Mouse (Mus musculus): ENCODE results near the gene Mfsd1. TPM values are rescaled to one million over a fixed set of nuclear protein-coding genes. Genes with fewer than 3 reads are reported as not detected.

The Mfsd1 gene
- polyA plus RNA-seq, 1 experiment: 191 TPM

DNA sequence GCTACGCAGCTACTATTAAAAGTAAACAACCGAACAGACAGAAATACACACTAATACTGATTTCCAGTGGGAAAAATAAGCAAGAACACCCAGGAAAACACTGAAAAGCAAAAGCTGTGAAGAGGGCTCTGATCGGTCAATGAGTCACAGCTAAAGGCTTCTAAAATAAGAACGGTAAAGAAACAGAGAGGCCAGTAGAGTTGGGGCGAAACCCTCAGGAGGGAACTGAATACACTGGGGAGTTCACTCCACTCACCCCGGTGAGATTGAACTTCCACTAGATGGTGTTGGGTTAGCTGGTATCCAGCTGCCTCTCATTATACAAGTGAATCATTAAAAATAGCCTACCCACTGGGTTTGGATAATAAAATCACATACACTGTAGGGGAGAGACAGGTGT is 5.8 kb upstream of the Mfsd1 start:
- Histone ChIP-seq H3K27me3 (replicated peaks; ENCODE audit: control insufficient read depth, insufficient read depth, low read length) (no peaks in the 10 kb centered on the region), H3K36me3 (ENCODE audit: control insufficient read depth, insufficient read depth, low read length) (no peaks in the 10 kb centered on the region), H3K4me3 (ENCODE audit: insufficient read depth, low read depth, low read length) (no peak overlapping the region), H3K4me1 (ENCODE audit: control insufficient read depth, insufficient read depth, low read length) (no peaks in the 10 kb centered on the region), H3K27ac (ENCODE audit: insufficient read depth, low read depth, low read length) (no peak overlapping the region)
- DNase-seq: no peak
- TF ChIP-seq POLR2A (IDR thresholded peaks at IDR 0.05; ENCODE audit: low read depth, low read length): no peak
- no peak for TF ChIP-seq CTCF (conservative IDR thresholded peaks at IDR 0.05; ENCODE audit: insufficient read depth, insufficient read length, low read depth, low read length)
- WGBS: 82% methylated on average over 6 of the region's 6 CpGs

DNA sequence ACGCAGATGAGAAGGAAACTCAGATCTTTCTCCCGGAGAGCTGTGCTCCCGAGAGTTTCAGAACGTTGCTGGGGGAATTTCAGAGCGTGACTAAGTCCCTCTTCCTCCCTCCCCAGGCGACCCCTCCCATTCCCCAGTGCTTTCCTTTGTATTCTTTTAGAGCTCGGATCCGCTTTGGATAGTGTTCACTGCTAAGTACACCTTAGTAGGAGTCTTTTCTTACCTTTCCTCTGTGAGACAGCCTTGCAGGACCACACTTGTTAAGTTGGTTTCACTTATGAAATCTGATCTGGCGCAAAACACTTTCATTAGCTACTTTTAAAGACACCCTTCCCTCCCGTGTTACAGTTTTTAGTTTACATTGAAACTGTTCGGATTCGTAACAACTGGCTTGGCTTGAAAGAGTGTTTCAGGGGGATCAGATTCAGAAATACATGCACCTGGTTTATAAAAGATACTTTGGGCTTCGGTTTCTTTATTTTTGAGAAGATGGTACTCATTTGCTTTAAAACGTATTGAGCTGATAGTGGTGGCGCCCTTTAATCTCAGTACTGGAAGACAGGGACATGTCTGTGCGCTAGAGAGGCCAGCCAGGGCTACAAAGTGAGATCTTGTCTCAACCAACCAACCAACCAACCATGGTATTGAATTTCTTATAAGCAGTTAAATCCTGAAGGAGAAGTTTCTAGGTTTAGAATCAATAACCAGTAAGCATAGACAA is 744 bp downstream of the Mfsd1 start:
- H3K27ac ChIP-seq (ENCODE audit: insufficient read depth, low read depth, low read length): peak overlapping the region; percentile 39; the same call in 1 of the 2 replicates
- peak; percentile 36 for DNase-seq
- no peaks in the 10 kb centered on the region for H3K27me3 ChIP-seq (replicated peaks; ENCODE audit: control insufficient read depth, insufficient read depth, low read length)
- TF ChIP-seq POLR2A (IDR thresholded peaks at IDR 0.05; ENCODE audit: low read depth, low read length): no peak
- no peak for TF ChIP-seq CTCF (conservative IDR thresholded peaks at IDR 0.05; ENCODE audit: insufficient read depth, insufficient read length, low read depth, low read length)
- H3K4me3 ChIP-seq (ENCODE audit: insufficient read depth, low read depth, low read length): peak overlapping the region; percentile 97
- WGBS: 9% methylated on average over 16 of the region's 16 CpGs
- peaks cover 21% of the 10 kb centered on the region for H3K4me1 ChIP-seq (ENCODE audit: control insufficient read depth, insufficient read depth, low read length)
- H3K36me3 ChIP-seq (ENCODE audit: control insufficient read depth, insufficient read depth, low read length): peaks cover 2% of the 10 kb centered on the region; the same call in 1 of the 2 replicates

DNA sequence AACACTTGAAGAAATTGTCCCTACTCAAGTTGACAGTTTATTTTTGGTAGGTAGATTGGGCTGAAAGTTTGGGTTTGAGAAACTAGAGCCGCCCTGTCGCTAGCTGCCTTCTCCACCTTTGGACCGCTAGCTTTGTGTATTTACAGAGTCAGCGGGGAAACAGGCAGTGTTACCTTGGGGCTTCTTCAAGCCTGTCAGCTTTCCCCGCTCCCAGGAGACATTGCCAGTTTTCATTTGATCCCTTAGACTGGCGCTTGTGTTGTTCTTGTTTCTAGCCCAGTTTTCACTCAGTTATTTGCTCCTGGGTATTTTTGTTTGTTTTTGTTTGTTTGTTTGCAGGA is 1.3 kb downstream of the Mfsd1 start:
- H3K27me3 ChIP-seq (replicated peaks; ENCODE audit: control insufficient read depth, insufficient read depth, low read length): no peaks in the 10 kb centered on the region
- WGBS: 53% methylated on average over 6 of the region's 6 CpGs
- H3K36me3 ChIP-seq (ENCODE audit: control insufficient read depth, insufficient read depth, low read length): peaks cover 2% of the 10 kb centered on the region; the same call in 1 of the 2 replicates
- H3K4me3 ChIP-seq (ENCODE audit: insufficient read depth, low read depth, low read length): peak overlapping the region; percentile 97
- TF ChIP-seq POLR2A (IDR thresholded peaks at IDR 0.05; ENCODE audit: low read depth, low read length): no peak
- no peak for TF ChIP-seq CTCF (conservative IDR thresholded peaks at IDR 0.05; ENCODE audit: insufficient read depth, insufficient read length, low read depth, low read length)
- peak; percentile 62 for DNase-seq
- H3K27ac ChIP-seq (ENCODE audit: insufficient read depth, low read depth, low read length): no peak overlapping the region
- H3K4me1 ChIP-seq (ENCODE audit: control insufficient read depth, insufficient read depth, low read length): peaks cover 21% of the 10 kb centered on the region

- DNase-seq: peak; percentile 55
- TF ChIP-seq POLR2A (IDR thresholded peaks at IDR 0.05; ENCODE audit: low read depth, low read length) (no peak), CTCF (conservative IDR thresholded peaks at IDR 0.05; ENCODE audit: insufficient read depth, insufficient read length, low read depth, low read length) (no peak)
- H3K27ac ChIP-seq (ENCODE audit: insufficient read depth, low read depth, low read length): peak overlapping the region; percentile 66; the same call in 1 of the 2 replicates
- H3K27me3 ChIP-seq (replicated peaks; ENCODE audit: control insufficient read depth, insufficient read depth, low read length): no peaks in the 10 kb centered on the region
- no peak overlapping the region for H3K4me3 ChIP-seq (ENCODE audit: insufficient read depth, low read depth, low read length)
- peaks cover 4% of the 10 kb centered on the region for H3K36me3 ChIP-seq (ENCODE audit: control insufficient read depth, insufficient read depth, low read length)
- 35% methylated on average over 2 of the region's 2 CpGs for WGBS
- H3K4me1 ChIP-seq (ENCODE audit: control insufficient read depth, insufficient read depth, low read length): peaks cover 21% of the 10 kb centered on the region
These were observed 4.0 kb downstream of the Mfsd1 start for GRCm38 (mm10) chr3:67586511-67586910.

GRCm38 (mm10) chr3:67587430-67587829 is 4.9 kb downstream of the Mfsd1 start:
- Histone ChIP-seq H3K36me3 (ENCODE audit: control insufficient read depth, insufficient read depth, low read length) (peaks cover 4% of the 10 kb centered on the region), H3K27me3 (replicated peaks; ENCODE audit: control insufficient read depth, insufficient read depth, low read length) (no peaks in the 10 kb centered on the region), H3K27ac (ENCODE audit: insufficient read depth, low read depth, low read length) (no peak overlapping the region), H3K4me1 (ENCODE audit: control insufficient read depth, insufficient read depth, low read length) (peaks cover 21% of the 10 kb centered on the region), H3K4me3 (ENCODE audit: insufficient read depth, low read depth, low read length) (no peak overlapping the region)
- peak; percentile 3 for DNase-seq
- WGBS: 75% methylated on average over 9 of the region's 9 CpGs
- no peak for TF ChIP-seq POLR2A (IDR thresholded peaks at IDR 0.05; ENCODE audit: low read depth, low read length)

DNA sequence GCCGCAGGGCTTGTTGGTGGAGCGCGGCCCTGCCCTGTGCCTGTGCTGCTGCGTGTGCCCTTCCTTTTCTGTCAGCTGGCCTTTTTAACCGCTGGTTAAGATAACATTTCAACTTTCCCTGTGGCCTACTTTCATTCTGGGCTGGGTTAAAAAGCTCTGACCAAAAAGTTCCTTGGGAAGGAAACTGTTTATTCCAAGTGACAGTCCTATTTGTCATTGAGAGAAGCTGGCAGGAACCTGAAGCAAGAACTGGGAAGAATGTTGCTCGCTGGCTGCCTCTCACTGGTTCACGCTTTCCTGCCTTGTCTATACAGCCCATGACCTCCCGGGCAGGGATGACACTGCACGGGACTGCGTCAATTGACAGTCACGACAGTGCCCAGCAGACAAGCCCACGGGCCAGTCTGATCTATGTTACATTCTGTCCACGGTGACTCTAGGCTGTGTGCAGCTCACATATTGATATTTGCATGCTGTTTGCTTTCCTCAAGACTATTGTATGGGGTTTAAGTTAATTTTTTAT is 19.1 kb downstream of the Mfsd1 start:
- no peaks in the 10 kb centered on the region for H3K4me1 ChIP-seq (ENCODE audit: control insufficient read depth, insufficient read depth, low read length)
- DNase-seq: peak; percentile 21
- H3K36me3 ChIP-seq (ENCODE audit: control insufficient read depth, insufficient read depth, low read length): peaks cover 5% of the 10 kb centered on the region; the same call in 1 of the 2 replicates
- H3K4me3 ChIP-seq (ENCODE audit: insufficient read depth, low read depth, low read length): no peak overlapping the region
- no peaks in the 10 kb centered on the region for H3K27me3 ChIP-seq (replicated peaks; ENCODE audit: control insufficient read depth, insufficient read depth, low read length)
- 78% methylated on average over 13 of the region's 13 CpGs for WGBS
- no peak overlapping the region for H3K27ac ChIP-seq (ENCODE audit: insufficient read depth, low read depth, low read length)
- TF ChIP-seq CTCF (conservative IDR thresholded peaks at IDR 0.05; ENCODE audit: insufficient read depth, insufficient read length, low read depth, low read length): no peak
- TF ChIP-seq POLR2A (IDR thresholded peaks at IDR 0.05; ENCODE audit: low read depth, low read length): no peak

DNA sequence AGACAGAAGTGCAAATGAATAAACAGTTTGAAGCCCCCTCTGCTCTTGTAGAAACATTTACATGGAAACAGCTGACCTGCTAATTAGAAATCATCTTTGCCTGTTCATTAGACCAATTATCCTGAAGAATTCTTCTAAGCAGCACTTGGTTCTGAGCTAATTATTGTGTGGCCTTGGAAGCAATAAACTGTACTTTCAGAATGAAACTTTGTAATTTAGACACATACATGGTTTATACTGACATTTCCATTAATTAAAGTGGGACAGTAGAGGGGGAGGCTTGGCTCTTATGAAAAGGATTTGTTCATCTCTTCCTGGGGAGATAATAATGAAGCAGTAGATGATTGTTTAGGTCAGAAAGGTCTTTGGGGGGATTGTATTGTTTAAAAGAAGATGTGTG is 35.7 kb downstream of the Mfsd1 start:
- Histone ChIP-seq H3K27ac (ENCODE audit: insufficient read depth, low read depth, low read length) (no peak overlapping the region), H3K27me3 (replicated peaks; ENCODE audit: control insufficient read depth, insufficient read depth, low read length) (no peaks in the 10 kb centered on the region), H3K4me3 (ENCODE audit: insufficient read depth, low read depth, low read length) (no peak overlapping the region), H3K4me1 (ENCODE audit: control insufficient read depth, insufficient read depth, low read length) (no peaks in the 10 kb centered on the region), H3K36me3 (ENCODE audit: control insufficient read depth, insufficient read depth, low read length) (no peaks in the 10 kb centered on the region)
- DNase-seq: no peak
- TF ChIP-seq CTCF (conservative IDR thresholded peaks at IDR 0.05; ENCODE audit: insufficient read depth, insufficient read length, low read depth, low read length): no peak
- no peak for TF ChIP-seq POLR2A (IDR thresholded peaks at IDR 0.05; ENCODE audit: low read depth, low read length)
